Mouse (Mus musculus): ENCODE results near the gene Git1.

Git1 gene

DNA sequence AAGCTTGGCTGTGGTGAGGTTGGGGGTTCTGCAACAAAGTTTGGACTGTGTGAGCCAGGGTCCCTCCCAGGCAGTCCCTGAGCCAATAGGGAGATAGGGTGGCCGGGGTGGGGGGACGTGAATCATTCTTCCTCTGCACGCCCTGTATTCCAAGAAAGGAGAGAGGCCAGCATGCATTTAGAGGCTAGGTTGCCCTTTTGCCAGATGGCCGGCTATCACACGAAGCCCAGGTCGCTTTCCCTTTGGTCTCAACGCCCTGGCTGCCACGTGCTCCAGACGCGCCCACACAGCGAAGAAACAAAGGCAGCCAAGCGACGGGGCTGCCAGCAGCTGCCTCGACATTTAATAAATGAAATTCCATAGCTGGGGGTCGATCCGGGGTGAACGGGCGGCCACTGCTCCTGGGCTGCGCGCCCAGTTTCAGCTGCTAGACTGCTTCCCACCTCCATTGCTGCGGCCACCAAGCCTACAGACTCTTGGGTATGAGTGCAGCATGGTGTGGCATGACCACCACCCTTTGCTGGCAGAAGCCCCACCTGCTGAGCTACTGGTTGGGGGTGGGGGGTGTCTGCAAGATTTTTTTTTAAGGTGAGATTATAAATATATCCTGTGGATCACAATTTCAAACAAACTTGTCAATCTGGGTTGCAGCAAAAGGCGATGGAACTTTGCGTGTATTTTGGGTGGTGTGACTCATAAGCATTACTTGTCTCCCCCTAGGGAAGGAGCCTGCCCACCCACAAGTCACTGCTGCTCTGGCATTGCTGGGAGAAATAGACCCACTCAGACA is 1.7 kb upstream of the Git1 start:
- POLR2A ChIA-PET: interaction anchor here in 2 of 4 experiments (0.8 to 11.6 kb wide), 16 partner anchors 9 to 490 kb away, joined by 3 to 210 read pairs (median 5); partner anchors contain the start of genes Abhd15 (in 2 of the 2), Trp53i13 (in 2 of the 2) and Taok1 (in 1 of the 2)

GRCm38 (mm10) chr11:77492311-77492871 is 971 bp upstream of the Git1 start:
- POLR2A ChIA-PET: interaction anchor here in 3 of 4 experiments (0.6 to 11.6 kb wide), 17 partner anchors 8 to 489 kb away, joined by 3 to 210 read pairs (median 5); partner anchors contain the start of genes Abhd15 (in 3 of the 3), Trp53i13 (in 3 of the 3), Coro6 (in 1 of the 3) and Taok1 (in 1 of the 3)
- CTCF ChIA-PET: interaction anchor here (0.6 to 8.0 kb wide), 22 partner anchors 8 to 488 kb away, joined by 3 to 84 read pairs (median 4); partner anchors contain the start of gene Abhd15 (in 1 of the 4)

More for the DNA sequence above, 1.7 kb upstream of the Git1 start:
- CTCF ChIA-PET: interaction anchor here (0.6 to 3.3 kb wide), 26 partner anchors 9 to 488 kb away, joined by 3 to 22 read pairs (median 4); partner anchors contain the start of gene Abhd15 (in 1 of the 4)

DNA sequence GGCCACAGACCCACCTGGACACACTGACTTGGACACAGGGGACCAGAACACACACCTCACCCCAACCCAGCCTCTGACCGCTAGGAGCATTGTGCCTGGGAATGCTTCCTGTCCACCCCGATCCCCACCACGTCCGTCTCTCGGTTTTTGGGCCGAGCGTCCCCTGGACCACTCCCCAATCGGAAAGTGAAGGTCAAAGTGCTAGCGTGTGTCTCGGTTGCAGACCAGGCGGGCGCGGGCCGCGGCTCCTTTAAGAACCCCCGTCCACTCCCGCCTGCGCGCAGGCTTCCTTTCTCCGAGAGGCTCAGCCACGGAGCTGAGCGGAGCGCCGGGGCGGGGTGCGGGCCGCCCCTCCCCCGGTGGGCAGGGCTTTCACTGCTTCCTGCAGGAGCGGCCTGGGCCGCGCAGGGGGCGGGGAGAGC is 440 bp upstream of the Git1 start:
- ChIA-PET CTCF (interaction anchor here (0.6 to 8.0 kb wide), 12 partner anchors 9 to 137 kb away, joined by 3 to 84 read pairs (median 4); partner anchors contain the start of genes Abhd15 (in 1 of the 4) and Trp53i13 (in 1 of the 4)), POLR2A (interaction anchor here (0.6 to 11.6 kb wide), 17 partner anchors 8 to 691 kb away, joined by 3 to 210 read pairs (median 8); partner anchors contain the start of genes Abhd15 (in 3 of the 4), Trp53i13 (in 3 of the 4), Coro6 (in 1 of the 4) and Rpl23a (in 1 of the 4))

GRCm38 (mm10) chr11:77494344-77494676 is 948 bp downstream of the Git1 start:
- ChIA-PET POLR2A (interaction anchor here (0.8 to 11.6 kb wide), 19 partner anchors 9 to 270 kb away, joined by 3 to 210 read pairs (median 5); partner anchors contain the start of genes Abhd15 (in 2 of the 4), Taok1 (in 2 of the 4) and Trp53i13 (in 2 of the 4)), CTCF (interaction anchor here (0.6 to 8.0 kb wide), 12 partner anchors 8 to 303 kb away, joined by 3 to 84 read pairs (median 4); no protein-coding TSS in a partner anchor)

DNA sequence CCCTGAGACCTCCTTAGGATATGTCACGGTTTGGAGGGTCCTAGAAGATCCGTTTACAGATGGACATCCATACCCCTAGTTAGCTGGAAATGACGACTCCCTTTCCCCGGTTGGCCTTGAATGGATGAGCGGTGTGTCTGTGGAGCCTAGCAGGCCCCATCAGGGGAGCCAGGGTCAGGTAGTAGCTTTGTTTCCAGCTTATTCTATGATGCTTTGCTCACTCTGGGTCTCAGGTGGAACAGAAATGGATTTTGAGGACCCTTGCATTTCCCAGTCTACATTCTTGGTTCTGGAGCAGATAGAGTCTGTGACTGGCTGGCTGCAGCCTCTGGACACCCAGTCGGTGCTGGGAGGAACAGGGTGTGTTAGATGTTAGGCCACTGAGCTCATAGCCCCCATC is 1.4 kb downstream of the Git1 start:
- POLR2A ChIA-PET: interaction anchor here (0.8 to 11.6 kb wide), 15 partner anchors 10 to 270 kb away, joined by 3 to 210 read pairs (median 5); partner anchors contain the start of genes Abhd15 (in 2 of the 4), Taok1 (in 2 of the 4) and Trp53i13 (in 2 of the 4)
- CTCF ChIA-PET: interaction anchor here (0.6 to 8.0 kb wide), 9 partner anchors 8 to 134 kb away, joined by 3 to 84 read pairs (median 3); no protein-coding TSS in a partner anchor

DNA sequence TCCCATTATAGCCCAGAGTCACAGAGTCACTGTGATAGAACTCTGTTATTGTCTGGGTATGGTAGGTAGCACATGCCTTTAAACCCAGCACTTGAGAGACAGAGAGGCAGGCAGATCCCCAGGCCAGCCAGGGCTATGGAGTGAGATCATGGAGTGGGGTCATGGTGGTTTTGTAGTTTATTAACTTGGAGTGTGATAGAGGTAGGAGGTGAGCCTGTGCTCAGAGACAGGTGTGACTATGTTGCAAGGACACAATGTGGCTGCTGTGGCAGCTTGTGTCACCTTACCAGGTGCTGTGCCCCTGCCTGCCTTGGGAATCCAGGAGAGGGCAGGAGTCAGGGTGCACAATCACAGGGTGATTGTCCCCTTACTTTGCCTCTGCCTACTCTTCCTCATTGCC is 2.1 kb downstream of the Git1 start:
- CTCF ChIA-PET: interaction anchor here (0.7 to 8.0 kb wide), 8 partner anchors 11 to 735 kb away, joined by 3 to 84 read pairs (median 8); no protein-coding TSS in a partner anchor
- POLR2A ChIA-PET: interaction anchor here (0.6 to 11.6 kb wide), 11 partner anchors 9 to 208 kb away, joined by 3 to 210 read pairs (median 8); partner anchors contain the start of genes Trp53i13 (in 2 of the 4), Abhd15 (in 1 of the 4), Gm10392 (in 1 of the 4) and Taok1 (in 1 of the 4)

- ChIA-PET POLR2A (interaction anchor here in 3 of 4 experiments (0.6 to 11.6 kb wide), 17 partner anchors 12 to 485 kb away, joined by 3 to 210 read pairs (median 3); partner anchors contain the start of genes Taok1 (in 3 of the 3), Abhd15 (in 1 of the 3) and Trp53i13 (in 1 of the 3)), CTCF (interaction anchor here (0.7 to 8.0 kb wide), 11 partner anchors 10 to 939 kb away, joined by 3 to 84 read pairs (median 6); partner anchors contain the start of gene Coro6 (in 1 of the 4))
Observed at GRCm38 (mm10) chr11:77497341-77497756, 4.0 kb downstream of the Git1 start.

DNA sequence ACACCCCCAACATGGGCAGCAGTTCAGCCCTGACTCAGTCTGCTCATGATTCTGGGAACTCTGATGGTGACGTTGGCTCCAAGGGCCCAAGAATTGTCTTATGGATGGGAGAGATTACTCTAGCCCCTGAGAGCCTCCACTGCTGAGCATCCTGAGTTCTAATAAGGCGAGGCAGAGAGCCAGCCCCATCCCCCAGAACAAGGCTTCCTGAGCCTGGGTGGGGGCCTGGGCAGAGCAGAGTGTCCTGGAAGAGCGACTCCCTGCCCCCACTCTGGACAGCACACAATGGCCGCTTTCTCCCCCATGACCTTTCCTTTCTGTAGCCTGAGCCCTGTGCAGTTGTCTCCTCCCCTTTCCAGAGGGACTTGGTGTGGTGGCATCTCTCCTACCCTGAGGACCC is 4.5 kb downstream of the Git1 start:
- POLR2A ChIA-PET: interaction anchor here (0.6 to 11.6 kb wide), 18 partner anchors 10 to 1561 kb away, joined by 3 to 210 read pairs (median 4); partner anchors contain the start of genes Taok1 (in 3 of the 4), Abhd15 (in 1 of the 4) and Trp53i13 (in 1 of the 4)

DNA sequence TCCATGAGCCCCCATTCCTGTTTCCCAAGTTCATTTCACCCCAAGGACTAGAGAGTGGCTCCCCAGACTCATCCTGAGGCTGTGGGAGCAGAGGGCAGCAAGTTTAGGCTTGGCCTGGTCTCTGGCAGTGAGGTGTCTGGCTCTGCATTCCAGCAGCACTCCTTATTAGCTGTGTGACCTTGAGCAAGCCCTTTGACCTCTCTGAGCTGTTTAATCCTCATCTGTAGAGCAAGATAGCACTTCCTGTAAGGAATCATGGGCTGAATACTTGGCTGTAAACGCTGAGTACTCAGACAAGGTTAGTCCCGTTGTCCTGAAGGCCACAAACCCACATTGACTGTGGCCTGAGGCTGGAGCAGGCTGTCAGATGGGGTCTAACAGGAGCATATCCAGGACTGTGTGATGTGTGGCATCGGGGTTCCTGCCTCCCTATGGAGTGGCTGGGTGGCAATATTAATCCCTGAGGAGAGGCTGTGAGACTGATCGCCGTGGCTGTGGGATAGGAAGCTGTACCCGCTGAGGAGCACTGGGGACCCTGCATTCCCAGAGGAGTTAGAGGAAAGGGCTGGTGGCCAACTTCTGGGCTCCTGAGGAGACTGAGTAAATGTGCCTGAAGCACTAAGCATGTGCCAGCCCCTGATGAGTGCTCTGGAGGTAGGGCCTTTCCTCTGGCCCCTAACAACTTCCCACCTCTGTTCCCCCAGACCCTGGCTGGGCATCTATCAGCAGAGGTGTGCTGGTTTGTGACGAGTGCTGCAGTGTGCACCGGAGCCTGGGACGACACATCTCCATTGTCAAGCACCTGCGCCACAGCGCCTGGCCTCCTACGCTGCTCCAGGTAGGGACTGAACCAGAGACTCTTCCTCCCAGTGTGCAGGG is 5.1 kb downstream of the Git1 start:
- ChIA-PET POLR2A (interaction anchor here (0.6 to 11.6 kb wide), 22 partner anchors 10 to 1561 kb away, joined by 3 to 210 read pairs (median 4); partner anchors contain the start of genes Taok1 (in 3 of the 4), Abhd15 (in 1 of the 4) and Trp53i13 (in 1 of the 4)), CTCF (interaction anchor here (0.5 to 8.0 kb wide), 10 partner anchors 8 to 801 kb away, joined by 3 to 84 read pairs (median 5); partner anchors contain the start of gene Abhd15 (in 1 of the 4))

More for the DNA sequence above, 4.5 kb downstream of the Git1 start:
- CTCF ChIA-PET: interaction anchor here (0.5 to 8.0 kb wide), 10 partner anchors 9 to 800 kb away, joined by 3 to 84 read pairs (median 5); partner anchors contain the start of genes Abhd15 (in 1 of the 4) and Coro6 (in 1 of the 4)

DNA sequence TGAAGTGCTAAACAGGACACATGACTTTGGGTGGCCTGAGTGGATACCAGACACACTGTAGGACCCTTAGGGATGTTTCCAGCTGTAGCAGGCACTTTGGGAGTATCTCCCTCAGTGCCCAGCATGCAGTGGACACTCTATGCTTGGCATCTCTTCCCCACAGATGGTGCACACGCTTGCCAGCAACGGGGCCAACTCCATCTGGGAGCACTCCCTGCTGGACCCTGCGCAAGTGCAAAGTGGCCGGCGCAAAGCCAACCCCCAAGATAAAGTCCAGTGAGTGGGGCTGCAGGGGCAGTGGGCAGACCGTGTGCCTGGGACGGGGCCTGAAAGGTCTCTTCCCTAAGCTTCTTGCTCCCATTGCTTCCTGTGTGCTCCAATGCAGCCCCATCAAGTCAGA is 6.0 kb downstream of the Git1 start:
- ChIA-PET CTCF (interaction anchor here (0.6 to 8.0 kb wide), 8 partner anchors 8 to 1642 kb away, joined by 3 to 84 read pairs (median 12); partner anchors contain the start of genes Abhd15 (in 1 of the 4), Ankrd13b (in 1 of the 4) and Trp53i13 (in 1 of the 4)), POLR2A (interaction anchor here in 2 of 4 experiments (0.9 to 11.6 kb wide), 9 partner anchors 9 to 398 kb away, joined by 4 to 210 read pairs (median 6); partner anchors contain the start of genes Abhd15 (in 1 of the 2), Taok1 (in 1 of the 2) and Trp53i13 (in 1 of the 2))

- ChIA-PET CTCF (interaction anchor here (0.5 to 8.0 kb wide), 24 partner anchors 6 to 306 kb away, joined by 3 to 84 read pairs (median 5); partner anchors contain the start of genes Ankrd13b (in 2 of the 4), Abhd15 (in 1 of the 4), Git1 (in 1 of the 4) and Gm10392 (in 1 of the 4)), POLR2A (interaction anchor here in 2 of 4 experiments (0.6 to 7.2 kb wide), 17 partner anchors 7 to 181 kb away, joined by 3 to 48 read pairs (median 5); partner anchors contain the start of genes Abhd15 (in 1 of the 2) and Taok1 (in 1 of the 2))
Observed at GRCm38 (mm10) chr11:77500361-77501325, 7.3 kb downstream of the Git1 start.

- POLR2A ChIA-PET: interaction anchor here in 2 of 4 experiments (0.6 to 7.2 kb wide), 12 partner anchors 8 to 395 kb away, joined by 3 to 48 read pairs (median 5); partner anchors contain the start of genes Abhd15 (in 1 of the 2) and Taok1 (in 1 of the 2)
- CTCF ChIA-PET: interaction anchor here (0.5 to 3.4 kb wide), 25 partner anchors 8 to 1657 kb away, joined by 3 to 32 read pairs (median 4); partner anchors contain the start of genes Ankrd13b (in 2 of the 4), Abhd15 (in 1 of the 4), Git1 (in 1 of the 4) and Gm10392 (in 1 of the 4)
Observed at GRCm38 (mm10) chr11:77501392-77501791, 8.0 kb downstream of the Git1 start.

GRCm38 (mm10) chr11:77501971-77502370 is 8.6 kb downstream of the Git1 start:
- ChIA-PET POLR2A (interaction anchor here in 3 of 4 experiments (0.5 to 16.4 kb wide), 8 partner anchors 9 to 745 kb away, joined by 3 to 210 read pairs (median 8); partner anchors contain the start of genes Abhd15 (in 1 of the 3), Ankrd13b (in 1 of the 3) and Git1 (in 1 of the 3)), CTCF (interaction anchor here (0.5 to 3.4 kb wide), 19 partner anchors 9 to 1656 kb away, joined by 3 to 32 read pairs (median 5); partner anchors contain the start of genes Ankrd13b (in 2 of the 4), Abhd15 (in 1 of the 4), Git1 (in 1 of the 4) and Gm10392 (in 1 of the 4))

- ChIA-PET CTCF (interaction anchor here in 2 of 4 experiments (0.9 to 3.4 kb wide), 8 partner anchors 8 to 318 kb away, joined by 3 to 32 read pairs (median 4); partner anchors contain the start of genes Git1 (in 2 of the 2), Abhd15 (in 1 of the 2), Ankrd13b (in 1 of the 2) and Trp53i13 (in 1 of the 2)), POLR2A (interaction anchor here in 3 of 4 experiments (0.6 to 16.4 kb wide), 11 partner anchors 9 to 480 kb away, joined by 3 to 210 read pairs (median 10); partner anchors contain the start of genes Git1 (in 3 of the 3), Abhd15 (in 2 of the 3), Ankrd13b (in 2 of the 3) and Phf12 (in 1 of the 3))
Observed at GRCm38 (mm10) chr11:77502481-77502880, 9.1 kb downstream of the Git1 start.
